Mouse (Mus musculus): ENCODE data around the gene Pex12. TPM values are rescaled to one million over a fixed set of nuclear protein-coding genes. Genes with fewer than 3 reads are reported as not detected.

Gene Pex12
- 13.5 TPM for polyA plus RNA-seq (2014; fragmentation: Illumina TruSeq; extraction: RNeasy Lipid Tissue Mini Kit (QIAGEN cat#74804); ENCODE audit: low read depth, low replicate concordance)

DNA sequence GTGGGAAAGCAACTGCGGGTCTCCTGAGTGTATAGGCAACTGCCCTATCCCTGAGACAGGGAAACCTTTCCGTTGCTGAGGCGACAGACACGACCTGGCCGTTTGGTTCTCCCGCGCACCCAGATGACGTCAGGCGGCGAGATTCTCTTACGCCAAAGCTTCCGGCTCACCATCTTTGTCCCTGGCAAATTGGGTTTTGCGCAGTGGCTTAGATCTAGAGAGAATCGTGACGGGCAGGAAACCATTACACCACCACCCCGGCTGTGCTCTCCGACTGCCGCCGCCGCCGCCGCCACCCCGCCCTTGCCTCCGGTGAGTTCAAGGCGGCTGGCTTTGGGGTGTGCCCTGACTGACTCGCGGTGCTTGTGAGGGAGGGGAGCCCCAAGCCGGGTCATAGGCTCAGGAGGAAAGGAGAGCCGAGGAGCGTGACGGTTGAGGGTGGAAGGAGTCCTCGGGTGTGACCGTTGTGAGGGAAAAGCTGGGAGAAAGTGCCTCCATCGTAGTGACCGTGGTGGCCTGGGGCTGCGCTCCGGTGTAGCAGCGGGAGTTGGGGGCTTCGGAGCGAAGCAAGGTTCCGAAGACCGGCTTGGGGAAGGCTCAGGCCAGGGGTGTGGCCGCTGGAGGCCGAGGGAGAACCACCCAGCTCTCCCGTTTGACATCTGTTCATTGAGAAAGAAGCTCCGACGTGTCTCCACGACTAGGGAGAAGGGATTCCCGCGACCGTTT, at the start of gene Pex12:
Gene Pex12, minus strand, starts transcription at position 61 of the 726 bp plus-strand sequence.

DNA sequence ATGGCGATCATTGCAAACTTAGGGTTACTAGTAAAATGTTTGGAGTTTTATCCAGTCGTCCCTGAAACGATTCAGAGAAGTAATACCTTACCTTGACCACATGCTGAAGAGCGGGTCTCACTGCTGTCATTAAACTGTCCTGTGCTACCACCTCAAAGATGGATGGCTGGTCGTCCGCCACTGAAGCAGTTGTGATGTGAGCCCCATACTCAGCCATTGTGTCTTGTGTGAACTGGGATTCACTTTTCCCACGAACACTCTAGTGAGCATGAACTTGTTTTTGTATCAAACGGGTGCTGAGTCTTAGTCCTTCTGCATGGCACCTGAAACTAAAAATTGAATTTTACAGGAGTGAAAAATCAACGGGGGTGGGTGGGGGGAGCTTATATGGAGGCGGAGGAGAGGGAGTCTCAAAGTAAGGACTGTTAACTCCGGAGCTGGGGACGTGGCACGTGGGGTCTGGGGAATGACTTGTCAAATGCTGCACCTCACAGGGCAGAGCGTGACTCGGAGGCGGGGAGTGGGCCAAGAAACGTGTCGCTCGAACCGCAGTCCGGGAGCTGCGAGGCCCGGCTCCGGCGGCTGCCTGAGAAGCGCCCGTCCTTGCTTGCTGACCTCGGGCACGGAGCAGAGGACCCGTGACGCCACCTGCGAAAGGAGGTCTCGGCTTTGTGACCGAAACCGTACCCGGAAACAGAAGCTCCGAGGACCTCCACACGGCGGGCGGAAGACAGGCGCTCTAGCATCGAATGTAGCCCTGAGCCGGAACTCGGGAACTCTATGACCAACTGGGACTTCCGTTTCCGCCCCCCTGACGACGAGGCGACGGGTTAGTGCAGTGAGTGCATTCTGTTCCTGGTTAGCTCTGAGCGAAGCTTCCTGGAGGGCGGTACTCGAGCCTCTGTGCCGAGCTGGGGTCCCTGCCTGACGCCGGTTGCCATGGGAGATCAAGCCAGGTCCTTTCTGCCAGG, 3.9 kb downstream of the Pex12 start, which contains the start of gene Ap2b1:
Gene Ap2b1, plus strand, starts transcription at position 800 of the 971 bp plus-strand sequence.

GRCm38 (mm10) chr11:83286566-83286965, 15.8 kb downstream of the Pex12 start, which contains the start of gene Slfn14:
Slfn14 (minus strand) TSS chr11:83286726.

Other genes starting within 250 kb of the Pex12 start
- 9.4 TPM for gene Slfn2, start 237.5 kb downstream of the Pex12 start, polyA plus RNA-seq (2014; fragmentation: Illumina TruSeq; extraction: RNeasy Lipid Tissue Mini Kit (QIAGEN cat#74804); ENCODE audit: low read depth, low replicate concordance)
- 0.74 TPM for gene Slfn1, start 185.7 kb downstream of the Pex12 start, polyA plus RNA-seq (2014; fragmentation: Illumina TruSeq; extraction: RNeasy Lipid Tissue Mini Kit (QIAGEN cat#74804); ENCODE audit: low read depth, low replicate concordance)
- gene Slfn4, start 127.4 kb downstream of the Pex12 start, polyA plus RNA-seq (2014; fragmentation: Illumina TruSeq; extraction: RNeasy Lipid Tissue Mini Kit (QIAGEN cat#74804); ENCODE audit: low read depth, low replicate concordance): 0.12 TPM
- gene Slfn3, start 111.3 kb downstream of the Pex12 start, polyA plus RNA-seq (2014; fragmentation: Illumina TruSeq; extraction: RNeasy Lipid Tissue Mini Kit (QIAGEN cat#74804); ENCODE audit: low read depth, low replicate concordance): 0.82 TPM
- gene Slfn14, start 15.9 kb downstream of the Pex12 start, polyA plus RNA-seq (2014; fragmentation: Illumina TruSeq; extraction: RNeasy Lipid Tissue Mini Kit (QIAGEN cat#74804); ENCODE audit: low read depth, low replicate concordance): not detected
- gene Ap2b1, start 3.6 kb downstream of the Pex12 start, polyA plus RNA-seq (2014; fragmentation: Illumina TruSeq; extraction: RNeasy Lipid Tissue Mini Kit (QIAGEN cat#74804); ENCODE audit: low read depth, low replicate concordance): 68.6 TPM
- gene Rasl10b, start 106.6 kb upstream of the Pex12 start, polyA plus RNA-seq (2014; fragmentation: Illumina TruSeq; extraction: RNeasy Lipid Tissue Mini Kit (QIAGEN cat#74804); ENCODE audit: low read depth, low replicate concordance): 1.4 TPM
- 0.69 TPM for gene Gas2l2, start 126.9 kb upstream of the Pex12 start, polyA plus RNA-seq (2014; fragmentation: Illumina TruSeq; extraction: RNeasy Lipid Tissue Mini Kit (QIAGEN cat#74804); ENCODE audit: low read depth, low replicate concordance)
- gene 1700020L24Rik, start 135.1 kb upstream of the Pex12 start, polyA plus RNA-seq (2014; fragmentation: Illumina TruSeq; extraction: RNeasy Lipid Tissue Mini Kit (QIAGEN cat#74804); ENCODE audit: low read depth, low replicate concordance): 4.3 TPM
- gene Mmp28, start 160.5 kb upstream of the Pex12 start, polyA plus RNA-seq (2014; fragmentation: Illumina TruSeq; extraction: RNeasy Lipid Tissue Mini Kit (QIAGEN cat#74804); ENCODE audit: low read depth, low replicate concordance): 13.5 TPM
- gene Taf15, start 170.5 kb upstream of the Pex12 start, polyA plus RNA-seq (2014; fragmentation: Illumina TruSeq; extraction: RNeasy Lipid Tissue Mini Kit (QIAGEN cat#74804); ENCODE audit: low read depth, low replicate concordance): 56.9 TPM
- 0.52 TPM for gene Heatr9, start 219.6 kb upstream of the Pex12 start, polyA plus RNA-seq (2014; fragmentation: Illumina TruSeq; extraction: RNeasy Lipid Tissue Mini Kit (QIAGEN cat#74804); ENCODE audit: low read depth, low replicate concordance)
- gene Ccl5, start 227.9 kb upstream of the Pex12 start, polyA plus RNA-seq (2014; fragmentation: Illumina TruSeq; extraction: RNeasy Lipid Tissue Mini Kit (QIAGEN cat#74804); ENCODE audit: low read depth, low replicate concordance): 11.4 TPM